Mouse (Mus musculus) lung, postnatal 36 days (tissue): ENCODE data around the gene Anp32a.

Experiments
- DNase-seq: peaks from one replicate; pipeline ENCODE4 v3.0.0; 2022; ENCODE audit warnings: mixed read lengths

Gene Anp32a

GRCm38 (mm10) chr9:62347201-62347600, 6.1 kb downstream of the Anp32a start:
- no peak for DNase-seq

- no peak for DNase-seq
These were observed 7.0 kb downstream of the Anp32a start for GRCm38 (mm10) chr9:62348050-62348449.

GRCm38 (mm10) chr9:62348467-62348985, 7.4 kb downstream of the Anp32a start:
- DNase-seq: no peak

- no peak for DNase-seq
These were observed 8.2 kb downstream of the Anp32a start for GRCm38 (mm10) chr9:62349250-62349649.

GRCm38 (mm10) chr9:62350721-62351120, 9.6 kb downstream of the Anp32a start:
- no peak for DNase-seq

- DNase-seq: no peak
These were observed 10.1 kb downstream of the Anp32a start for GRCm38 (mm10) chr9:62351200-62351599.

GRCm38 (mm10) chr9:62353784-62354183, 12.7 kb downstream of the Anp32a start:
- no peak for DNase-seq

- DNase-seq: no peak
These were observed 14.0 kb downstream of the Anp32a start for GRCm38 (mm10) chr9:62354838-62355719.

- DNase-seq: no peak
These were observed 14.7 kb downstream of the Anp32a start for GRCm38 (mm10) chr9:62355763-62356162.

- DNase-seq: no peak
These were observed 16.5 kb downstream of the Anp32a start for GRCm38 (mm10) chr9:62357593-62357992.

GRCm38 (mm10) chr9:62358851-62359250, 17.8 kb downstream of the Anp32a start:
- no peak for DNase-seq

- DNase-seq: no peak
These were observed 19.8 kb downstream of the Anp32a start for GRCm38 (mm10) chr9:62360889-62361288.

GRCm38 (mm10) chr9:62362835-62363385, 21.8 kb downstream of the Anp32a start:
- no peak for DNase-seq

- peak; percentile 96 for DNase-seq
These were observed 22.5 kb downstream of the Anp32a start for GRCm38 (mm10) chr9:62363619-62364018.

- no peak for DNase-seq
These were observed 23.1 kb downstream of the Anp32a start for GRCm38 (mm10) chr9:62364216-62364615.

- no peak for DNase-seq
These were observed 23.7 kb downstream of the Anp32a start for GRCm38 (mm10) chr9:62364831-62365230.

GRCm38 (mm10) chr9:62365326-62366080, 24.4 kb downstream of the Anp32a start:
- DNase-seq: no peak

- DNase-seq: no peak
These were observed 25.7 kb downstream of the Anp32a start for GRCm38 (mm10) chr9:62366478-62367458.

- peak; percentile 69 for DNase-seq
These were observed 26.5 kb downstream of the Anp32a start for GRCm38 (mm10) chr9:62367510-62368071.

GRCm38 (mm10) chr9:62368256-62368905, 27.3 kb downstream of the Anp32a start:
- peak; percentile 74 for DNase-seq

GRCm38 (mm10) chr9:62369172-62369571, 28.1 kb downstream of the Anp32a start:
- no peak for DNase-seq
